Mouse (Mus musculus) testis, postnatal 10 days (tissue): ENCODE data around the gene Krtap4-13.
"Not testable (repeated sequence)": the region's sequence is repeated elsewhere in the genome, so short reads cannot be mapped to it uniquely, and the experiment has no call there.

ENCODE experiments used
- DNase-seq: peaks from one replicate; pipeline ENCODE4 v3.0.0; 2021; ENCODE audit warnings: low spot score

Krtap4-13 gene

GRCm38 (mm10) chr11:99809792-99810191 lies at the start of gene Krtap4-13:
Gene Krtap4-13 (minus strand): TSS chr11:99809892.
- not testable (repeated sequence) for DNase-seq

DNA sequence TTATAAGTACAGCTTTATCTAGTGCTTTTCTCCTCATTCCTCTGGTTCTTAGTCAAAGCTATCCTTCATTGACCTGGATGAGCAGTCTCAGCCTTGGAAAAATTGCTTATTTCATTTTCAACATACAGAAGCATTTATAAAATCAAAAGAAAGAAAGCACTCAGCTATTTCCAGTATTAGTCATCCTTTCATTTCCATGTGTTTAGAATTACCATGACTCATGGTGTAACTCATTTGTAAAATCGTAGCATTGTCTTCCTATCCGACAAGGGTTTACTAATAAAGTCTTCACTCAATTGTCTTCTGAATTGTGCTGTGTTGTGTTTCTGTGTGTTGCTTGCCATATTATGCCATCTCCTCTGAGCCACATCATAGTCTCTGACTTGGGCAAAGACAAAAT lies 49.1 kb upstream of the Krtap4-13 start:
- no peak for DNase-seq

DNA sequence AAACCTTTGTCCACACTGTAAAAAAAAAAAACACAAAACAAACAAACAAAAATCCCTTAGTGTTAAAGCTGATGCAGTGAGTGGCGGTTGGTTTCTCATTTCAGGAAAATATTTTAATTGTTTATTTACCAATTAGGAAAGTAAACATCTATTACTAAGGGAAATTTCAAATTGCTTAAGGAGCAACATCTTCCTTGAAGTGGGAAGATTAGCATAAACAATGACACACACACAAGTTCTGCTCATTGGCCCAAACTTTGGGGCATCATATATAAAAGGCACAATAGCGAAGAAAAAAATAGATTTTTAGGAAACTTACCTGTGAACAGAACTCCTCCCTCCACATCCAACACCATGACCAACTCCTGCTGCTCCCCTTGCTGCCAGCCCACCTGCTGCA lies 47.9 kb upstream of the Krtap4-13 start, which contains the start of gene Gm11568:
Gm11568 (plus strand) TSS at position 301 of the 400 bp plus-strand sequence.
- DNase-seq, result no peak

GRCm38 (mm10) chr11:99854121-99854520 lies 44.4 kb upstream of the Krtap4-13 start:
- no peak for DNase-seq

- DNase-seq, result no peak
These were observed 41.8 kb upstream of the Krtap4-13 start, which contains the start of gene Krtap4-16 for GRCm38 (mm10) chr11:99851508-99851907. Gene Krtap4-16 (minus strand): TSS chr11:99851608.

- DNase-seq, result no peak
These were observed 37.1 kb upstream of the Krtap4-13 start for GRCm38 (mm10) chr11:99846746-99847145.

DNA sequence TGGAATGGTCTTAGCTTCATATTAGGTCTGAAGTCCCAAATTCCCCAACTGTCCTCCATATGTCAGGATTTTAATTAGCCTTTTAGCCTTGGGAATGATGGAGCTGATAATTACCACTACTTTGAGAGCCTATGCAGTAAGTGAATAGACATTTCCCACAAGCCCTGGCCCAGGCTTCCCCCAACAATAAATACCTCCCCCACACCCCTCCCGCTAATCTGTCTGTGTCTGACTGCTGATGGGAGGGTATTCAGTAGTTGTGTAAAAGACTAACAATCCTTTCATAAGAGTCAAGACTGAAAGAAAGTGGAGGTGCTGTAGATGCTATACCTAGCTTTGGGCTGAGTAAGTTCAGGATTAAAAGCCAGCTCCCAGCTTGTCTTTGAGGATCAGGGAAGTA lies 32.5 kb upstream of the Krtap4-13 start:
- DNase-seq, result no peak

- no peak for DNase-seq
These were observed 28.3 kb upstream of the Krtap4-13 start, which contains the start of gene 2300003K06Rik for GRCm38 (mm10) chr11:99837966-99838365. Gene 2300003K06Rik (minus strand): TSS chr11:99838066.

- DNase-seq, result not testable (repeated sequence)
These were observed 5.9 kb upstream of the Krtap4-13 start, which contains the start of gene Gm11564 for GRCm38 (mm10) chr11:99815566-99815965. Gene Gm11564 (minus strand): TSS chr11:99815666.

DNA sequence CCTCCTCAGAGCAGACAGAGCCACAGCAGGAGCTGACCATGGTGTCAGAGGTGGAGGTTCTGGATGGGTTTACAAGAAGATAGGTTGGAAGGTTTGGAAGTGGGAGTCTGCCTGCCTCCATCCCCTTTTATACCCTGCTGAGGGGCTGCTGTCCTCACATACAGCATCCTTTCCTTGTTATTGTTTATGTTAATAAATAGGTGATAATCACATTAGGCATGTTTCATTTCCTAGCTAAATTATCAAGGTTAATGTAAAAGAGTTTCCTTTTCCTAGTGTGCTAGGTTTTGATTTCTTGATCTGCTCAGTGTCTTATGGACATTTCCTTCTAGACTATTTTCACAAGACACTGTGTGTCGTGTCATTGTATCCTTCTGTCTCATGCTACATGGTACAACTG lies 5.3 kb downstream of the Krtap4-13 start, which contains the start of gene Gm11554:
Gm11554 (minus strand) TSS at position 101 of the 400 bp plus-strand sequence.
- DNase-seq, result not testable (repeated sequence)

DNA sequence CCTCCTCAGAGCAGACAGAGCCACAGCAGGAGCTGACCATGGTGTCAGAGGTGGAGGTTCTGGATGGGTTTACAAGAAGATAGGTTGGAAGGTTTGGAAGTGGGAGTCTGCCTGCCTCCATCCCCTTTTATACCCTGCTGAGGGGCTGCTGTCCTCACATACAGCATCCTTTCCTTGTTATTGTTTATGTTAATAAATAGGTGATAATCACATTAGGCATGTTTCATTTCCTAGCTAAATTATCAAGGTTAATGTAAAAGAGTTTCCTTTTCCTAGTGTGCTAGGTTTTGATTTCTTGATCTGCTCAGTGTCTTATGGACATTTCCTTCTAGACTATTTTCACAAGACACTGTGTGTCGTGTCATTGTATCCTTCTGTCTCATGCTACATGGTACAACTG lies 10.9 kb downstream of the Krtap4-13 start, which contains the start of gene Gm11569:
Gm11569 (minus strand) TSS at position 101 of the 400 bp plus-strand sequence.
- DNase-seq, result not testable (repeated sequence)

DNA sequence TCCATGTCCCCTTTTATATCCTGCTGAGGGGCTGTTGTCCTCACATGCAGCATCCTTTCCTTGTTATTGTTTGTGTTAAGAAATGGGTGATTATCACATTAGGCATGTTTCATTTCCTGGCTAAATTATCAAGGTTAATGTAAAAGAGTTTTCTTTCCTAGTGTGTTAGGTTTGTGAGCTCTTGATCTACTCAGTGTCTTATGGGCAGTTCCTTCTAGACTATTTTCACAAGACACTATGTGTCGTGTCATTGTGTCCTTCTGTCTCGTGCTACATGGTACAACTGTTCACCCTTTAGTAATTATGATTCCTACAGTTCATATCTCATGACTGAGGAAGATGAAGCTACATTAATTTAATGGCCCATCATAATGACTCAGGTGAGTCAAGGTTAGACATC lies 16.3 kb downstream of the Krtap4-13 start, which contains the start of gene Gm11596:
Gm11596 (minus strand) TSS at position 101 of the 400 bp plus-strand sequence.
- DNase-seq, result no peak

GRCm38 (mm10) chr11:99784900-99785299 lies 24.8 kb downstream of the Krtap4-13 start, which contains the start of gene Krtap4-9:
Gene Krtap4-9 (plus strand): TSS chr11:99785200.
- not testable (repeated sequence) for DNase-seq

- no peak for DNase-seq
These were observed 29.1 kb downstream of the Krtap4-13 start, which contains the start of gene Krtap4-8 for GRCm38 (mm10) chr11:99780604-99781003. Gene Krtap4-8 (minus strand): TSS chr11:99780704.

DNA sequence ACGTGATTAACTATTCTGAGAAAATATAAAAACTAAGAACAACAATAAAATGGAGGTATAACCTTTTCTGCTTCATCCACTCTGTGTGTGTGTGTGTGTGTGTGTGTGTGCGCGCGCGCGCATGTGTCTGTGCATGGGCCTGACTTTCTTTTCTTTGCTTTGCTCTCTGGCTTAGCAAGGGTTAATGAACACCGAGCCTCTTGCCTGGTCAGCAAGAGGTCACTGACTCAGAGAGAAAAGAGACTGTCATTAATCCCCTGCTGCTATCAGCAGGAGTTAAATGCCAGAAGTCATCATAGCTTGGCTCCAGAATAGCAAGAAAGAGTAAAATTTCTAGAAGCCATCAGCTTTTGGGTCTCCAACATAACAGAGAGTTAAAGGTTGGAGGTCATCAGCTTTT lies 31.3 kb downstream of the Krtap4-13 start:
- no peak for DNase-seq

GRCm38 (mm10) chr11:99772813-99773212 lies 36.9 kb downstream of the Krtap4-13 start, which contains the start of gene Gm11595:
Gene Gm11595 (minus strand): TSS chr11:99772913.
- not testable (repeated sequence) for DNase-seq

DNA sequence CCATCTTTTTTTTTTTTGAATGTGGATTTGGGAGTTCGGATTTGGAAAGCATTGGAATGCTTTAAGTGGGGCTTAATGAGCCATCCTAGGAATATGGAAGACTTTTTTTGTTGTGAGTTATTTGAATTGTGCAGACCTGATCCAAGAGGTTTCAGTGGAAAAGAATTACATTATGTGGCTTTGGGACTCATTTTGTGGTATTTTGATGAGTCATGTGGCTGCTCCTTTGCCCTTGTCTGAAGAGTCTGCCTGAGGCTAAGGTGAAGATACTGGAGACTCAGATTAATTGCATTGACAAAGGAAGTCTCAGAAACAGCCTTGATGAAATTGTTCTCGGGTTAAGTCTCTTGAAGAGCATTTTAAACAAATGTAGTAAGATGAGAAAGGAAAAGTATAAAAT lies 41.3 kb downstream of the Krtap4-13 start:
- DNase-seq, result no peak
